Mouse (Mus musculus): Measurements from ENCODE around the gene Atp8b2. TPM values are rescaled to one million over a fixed set of nuclear protein-coding genes. Genes with fewer than 3 reads are reported as not detected.
A peak's percentile ranks its signal among the peaks of the same experiment; 100 is the strongest.

Atp8b2 gene
- total and polyA plus RNA-seq, 3 experiments, result 33.2 to 44.4 (median 35.8) TPM

GRCm38 (mm10) chr3:89959435-89959834 lies 3.9 kb downstream of the Atp8b2 start:
- Histone ChIP-seq H3K4me3 (replicated peaks in 1 of 3; ENCODE audit: low read depth in 2 of 3, low read length in 2 of 3, poor library complexity in 1 of 3) (peak overlapping the region in 2 of 3 experiments; percentile 89 to 95), H3K36me3 (replicated peaks in 1 of 2; ENCODE audit: control insufficient read depth in 1 of 2, insufficient read depth in 1 of 2, low read length in 1 of 2) (peaks cover 29 to 48% of the 10 kb centered on the region in 2 experiments), H3K9ac (ENCODE audit: insufficient read depth, low read depth) (no peak overlapping the region), H3K4me2 (ENCODE audit: insufficient read depth, low read depth, poor library complexity, severe bottlenecking) (no peak overlapping the region), H3K27me3 (replicated peaks) (no peaks in the 10 kb centered on the region), H3K27ac (ENCODE audit: insufficient read depth, low read depth) (no peak overlapping the region), H3K79me2 (replicated peaks; ENCODE audit: control insufficient read depth, extremely low read depth, insufficient read depth, poor library complexity, severe bottlenecking) (peaks cover 28% of the 10 kb centered on the region), H3K9me3 (replicated peaks; ENCODE audit: low read length) (peaks cover 2% of the 10 kb centered on the region), H3K4me1 (ENCODE audit: control insufficient read depth in 1 of 2, insufficient read depth in 2 of 2) (peaks cover 15 to 56% of the 10 kb centered on the region in 2 experiments)
- in situ Hi-C loops (cut with MboI; ENCODE audit: low pct_ligation_motif_present, low pct_unique_long_range_greater_than_20kb, low sequenced_read_pairs), result loop anchor here (25.0 kb wide), 1 partner anchor 172 kb away; no protein-coding TSS in a partner anchor
- peak; percentile 44 for DNase-seq (ENCODE audit: extremely low read depth)
- dilution Hi-C loops (cut with MboI; ENCODE audit: extremely low pct_ligation_motif_present, extremely low pct_unique_long_range_greater_than_20kb, low sequenced_read_pairs), result no loop called here
- no peak for TF ChIP-seq MAZ (IDR thresholded peaks at IDR 0.05; ENCODE audit: low read depth, low read length)
- TF ChIP-seq JUND (conservative IDR thresholded peaks at IDR 0.05; ENCODE audit: low read depth, low read length), result no peak; the same call in 1 of the 2 replicates
- no peak for TF ChIP-seq E2F4 (IDR thresholded peaks at IDR 0.05; ENCODE audit: insufficient replicate concordance, low read depth, low read length)
- no peak; the same call in 1 of the 2 replicates for TF ChIP-seq USF2 (conservative IDR thresholded peaks at IDR 0.05; ENCODE audit: low read depth, low read length)
- TF ChIP-seq JUN (IDR thresholded peaks at IDR 0.05; ENCODE audit: insufficient read depth, low read depth, low read length), result peak; percentile 77
- no peak for TF ChIP-seq MEF2A (IDR thresholded peaks at IDR 0.05; ENCODE audit: borderline replicate concordance, low read depth, low read length)
- TF ChIP-seq MXI1 (IDR thresholded peaks at IDR 0.05; ENCODE audit: low read depth, low read length), result peak; percentile 82
- peak; percentile 59 for TF ChIP-seq BHLHE40 (IDR thresholded peaks at IDR 0.05; ENCODE audit: low read depth, low read length)
- TF ChIP-seq MAX (IDR thresholded peaks at IDR 0.05; ENCODE audit: low read length), result peak; percentile 82
- no peak for TF ChIP-seq ZC3H11A (IDR thresholded peaks at IDR 0.05; ENCODE audit: low read depth, low read length)
- TF ChIP-seq USF1 (IDR thresholded peaks at IDR 0.05; ENCODE audit: low read depth, low read length), result peak; percentile 61
- TF ChIP-seq ZKSCAN1 (IDR thresholded peaks at IDR 0.05; ENCODE audit: borderline replicate concordance, low read depth, low read length), result no peak
- peak; percentile 71 for TF ChIP-seq MYC (IDR thresholded peaks at IDR 0.05; ENCODE audit: low read depth, low read length)
- TF ChIP-seq SIN3A (IDR thresholded peaks at IDR 0.05; ENCODE audit: low read length), result 0 out of 2 replicates have a peak, but pooled peaks have one; percentile 25

DNA sequence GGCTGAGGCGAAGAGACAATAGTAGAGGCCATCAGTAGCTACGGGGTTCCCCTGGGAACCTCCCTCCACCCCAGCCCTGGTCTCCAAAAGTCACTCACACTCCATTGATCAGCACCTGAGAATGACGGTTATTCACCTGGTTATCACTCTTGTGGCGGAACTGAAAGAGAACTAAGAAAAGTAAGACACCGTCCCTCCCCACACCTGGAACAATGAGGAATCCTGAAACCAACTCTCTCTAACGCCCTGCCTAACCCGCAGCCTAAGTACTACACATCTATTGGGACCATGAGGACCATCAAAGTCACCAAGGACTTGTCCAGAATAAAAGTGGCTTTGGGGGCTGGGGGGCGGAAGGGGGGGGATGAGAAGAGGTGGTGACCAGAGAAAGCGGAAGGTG lies 5.4 kb downstream of the Atp8b2 start:
- peak overlapping the region; percentile 10; the same call in 1 of the 2 replicates for H3K4me2 ChIP-seq (ENCODE audit: insufficient read depth, low read depth, poor library complexity, severe bottlenecking)
- 0 out of 2 replicates have a peak overlapping the region, but pooled peaks have one; percentile 9 for H3K27ac ChIP-seq (ENCODE audit: insufficient read depth, low read depth)
- H3K9me3 ChIP-seq (replicated peaks; ENCODE audit: low read length), result peaks cover 2% of the 10 kb centered on the region
- H3K4me1 ChIP-seq (ENCODE audit: control insufficient read depth in 1 of 2, insufficient read depth in 2 of 2), result peaks cover 14 to 61% of the 10 kb centered on the region in 2 experiments
- no peak overlapping the region for H3K9ac ChIP-seq (ENCODE audit: insufficient read depth, low read depth)
- no peak overlapping the region for H3K4me3 ChIP-seq (replicated peaks in 1 of 3; ENCODE audit: low read depth in 2 of 3, low read length in 2 of 3, poor library complexity in 1 of 3)
- no peaks in the 10 kb centered on the region for H3K27me3 ChIP-seq (replicated peaks)
- in situ Hi-C loops (cut with MboI; ENCODE audit: low pct_ligation_motif_present, low pct_unique_long_range_greater_than_20kb, low sequenced_read_pairs) (loop anchor here (25.0 kb wide), 1 partner anchor 171 kb away; no protein-coding TSS in a partner anchor), dilution Hi-C loops (cut with MboI; ENCODE audit: extremely low pct_ligation_motif_present, extremely low pct_unique_long_range_greater_than_20kb, low sequenced_read_pairs) (no loop called here)
- no peak for TF ChIP-seq SIN3A (IDR thresholded peaks at IDR 0.05; ENCODE audit: low read length)
- peak; percentile 60 for TF ChIP-seq ETS1 (conservative IDR thresholded peaks at IDR 0.05; ENCODE audit: low read depth, low read length)
- TF ChIP-seq PAX5 (IDR thresholded peaks at IDR 0.05; ENCODE audit: low read length), result no peak
- TF ChIP-seq NRF1 (IDR thresholded peaks at IDR 0.05; ENCODE audit: low read depth, low read length), result no peak
- TF ChIP-seq MAZ (IDR thresholded peaks at IDR 0.05; ENCODE audit: low read depth, low read length), result no peak
- peak; percentile 62 for TF ChIP-seq EP300 (IDR thresholded peaks at IDR 0.05; ENCODE audit: low read length)
- no peak for TF ChIP-seq ZNF384 (IDR thresholded peaks at IDR 0.05; ENCODE audit: low read depth, low read length)
- TF ChIP-seq ELF1 (IDR thresholded peaks at IDR 0.05; ENCODE audit: low read depth, low read length), result no peak
- peak; percentile 32; the same call in 1 of the 2 replicates for TF ChIP-seq MEF2A (IDR thresholded peaks at IDR 0.05; ENCODE audit: borderline replicate concordance, low read depth, low read length)
- peak; percentile 38; the same call in 1 of the 2 replicates for TF ChIP-seq TCF12 (IDR thresholded peaks at IDR 0.05; ENCODE audit: low read depth, low read length)
- peak; percentile 67; the same call in 1 of the 2 replicates for TF ChIP-seq IRF4 (IDR thresholded peaks at IDR 0.05; ENCODE audit: low read depth, low read length)
- peak; percentile 59 for TF ChIP-seq BHLHE40 (IDR thresholded peaks at IDR 0.05; ENCODE audit: low read depth, low read length)
- TF ChIP-seq POLR2AphosphoS2 (IDR thresholded peaks at IDR 0.05; ENCODE audit: low read depth, low read length), result no peak
- no peak for TF ChIP-seq MAX (IDR thresholded peaks at IDR 0.05; ENCODE audit: low read length)
- TF ChIP-seq ZKSCAN1 (IDR thresholded peaks at IDR 0.05; ENCODE audit: borderline replicate concordance, low read depth, low read length), result no peak
- no peak for TF ChIP-seq KAT2A (IDR thresholded peaks at IDR 0.05; ENCODE audit: insufficient replicate concordance, low read length)
- no peak for TF ChIP-seq CHD2 (IDR thresholded peaks at IDR 0.05; ENCODE audit: low read length)
- TF ChIP-seq GABPA (IDR thresholded peaks at IDR 0.05; ENCODE audit: insufficient replicate concordance, low read depth, low read length), result no peak
- no peak for TF ChIP-seq HCFC1 (IDR thresholded peaks at IDR 0.05; ENCODE audit: low read depth, low read length)
- H3K79me2 ChIP-seq (replicated peaks; ENCODE audit: control insufficient read depth, extremely low read depth, insufficient read depth, poor library complexity, severe bottlenecking), result peaks cover 25% of the 10 kb centered on the region
- H3K36me3 ChIP-seq (replicated peaks in 1 of 2; ENCODE audit: control insufficient read depth in 1 of 2, insufficient read depth in 1 of 2, low read length in 1 of 2), result peaks cover 35 to 63% of the 10 kb centered on the region in 2 experiments
- DNase-seq (ENCODE audit: extremely low read depth), result no peak

Data from CH12.LX (cell line).